Mouse (Mus musculus) adrenal gland, adult 8-10 months (tissue): Measurements from ENCODE around the gene Slc5a10. TPM values are rescaled to one million over a fixed set of nuclear protein-coding genes. Genes with fewer than 3 reads are reported as not detected.

Experiments
- total RNA-seq, 4 experiments: library from RNA; stranded (reverse); gene quantifications; 2 replicates each; pipeline ENCODE4 v1.2.4; 2022

The Slc5a10 gene
- total RNA-seq, 4 experiments from 2014 or later = 0.14 to 0.30 (median 0.25) TPM; not detected in 1

Other genes starting within 250 kb of the Slc5a10 start
- gene Mfap4, start 235.4 kb downstream of the Slc5a10 start, total RNA-seq = 1 to 10 TPM; 3.4 to 5.8 (median 4.9) TPM
- 10 to 100 TPM; 15.2 to 22.1 (median 20.4) TPM for gene Mapk7, start 226.4 kb downstream of the Slc5a10 start, total RNA-seq
- 10 to 100 TPM; 16.5 to 31.6 (median 25.2) TPM for gene B9d1, start 215.7 kb downstream of the Slc5a10 start, total RNA-seq
- 10 to 100 TPM; 27.6 to 47.1 (median 35.7) TPM for gene Epn2, start 141.1 kb downstream of the Slc5a10 start, total RNA-seq
- gene Grap, start 67.6 kb downstream of the Slc5a10 start, total RNA-seq = 10 to 100 TPM in 3 of 4 experiments, 1 to 10 TPM in 1; 9.4 to 12.4 (median 11.9) TPM
- gene Fam83g, start 36.7 kb downstream of the Slc5a10 start, total RNA-seq = 1 to 10 TPM; 1.7 to 2.9 (median 2.3) TPM
- gene Prpsap2, start 41.3 kb upstream of the Slc5a10 start, total RNA-seq = 10 to 100 TPM; 30.4 to 39.7 (median 36.2) TPM
- 10 to 100 TPM; 32.9 to 41.0 (median 38.6) TPM for gene Ulk2, start 134.2 kb upstream of the Slc5a10 start, total RNA-seq
- gene Akap10, start 209.4 kb upstream of the Slc5a10 start, total RNA-seq = 10 to 100 TPM; 28.9 to 36.8 (median 33.7) TPM
- 1 to 10 TPM; 5.7 to 8.3 (median 7.3) TPM for gene Specc1, start 235.9 kb upstream of the Slc5a10 start, total RNA-seq